Mouse (Mus musculus): Measurements from ENCODE around the gene Fam234a. TPM values are rescaled to one million over a fixed set of nuclear protein-coding genes. Genes with fewer than 3 reads are reported as not detected.

Gene Fam234a
- polyA plus RNA-seq, 1 experiment from 2014 or later: 46.1 TPM

- no peak for ATAC-seq (ENCODE audit: insufficient number of reproducible peaks, low FRiP score)
- no peak overlapping the region for H3K4me3 ChIP-seq
- no peaks in the 10 kb centered on the region for H3K36me3 ChIP-seq
- H3K9me3 ChIP-seq (replicated peaks): no peaks in the 10 kb centered on the region
- no peak overlapping the region for H3K27ac ChIP-seq (ENCODE audit: poor library complexity, severe bottlenecking)
- H3K27me3 ChIP-seq (replicated peaks): no peaks in the 10 kb centered on the region
- 89% methylated on average over 1 of the region's 1 CpGs for WGBS
- H3K9ac ChIP-seq: no peak overlapping the region
- H3K4me2 ChIP-seq: no peak overlapping the region
- peaks cover 4% of the 10 kb centered on the region for H3K4me1 ChIP-seq (replicated peaks)
Measured at GRCm38 (mm10) chr17:26162736-26163135, 81.3 kb downstream of the Fam234a start.

Other genes with a start within 250 kb of the Fam234a start
- 15.4 and 15.5 TPM in 2 replicates for gene Rab11fip3, start 174.7 kb downstream of the Fam234a start, polyA plus RNA-seq (2016; fragmentation: Nextera tagmentation; extraction: Ambion mirVana)
- gene Decr2, start 153.9 kb downstream of the Fam234a start, polyA plus RNA-seq (2016; fragmentation: Nextera tagmentation; extraction: Ambion mirVana): 33.4 and 37.1 TPM in 2 replicates
- 65.9 and 69.0 TPM in 2 replicates for gene Nme4, start 148.6 kb downstream of the Fam234a start, polyA plus RNA-seq (2016; fragmentation: Nextera tagmentation; extraction: Ambion mirVana)
- 1.2 TPM in 2 replicates for gene Tmem8, start 130.9 kb downstream of the Fam234a start, polyA plus RNA-seq (2016; fragmentation: Nextera tagmentation; extraction: Ambion mirVana)
- 199 and 201 TPM in 2 replicates for gene Mrpl28, start 120.7 kb downstream of the Fam234a start, polyA plus RNA-seq (2016; fragmentation: Nextera tagmentation; extraction: Ambion mirVana)
- gene Axin1, start 105.6 kb downstream of the Fam234a start, polyA plus RNA-seq (2016; fragmentation: Nextera tagmentation; extraction: Ambion mirVana): 11.4 and 11.7 TPM in 2 replicates
- 0.45 and 1.0 TPM in 2 replicates for gene Pdia2, start 45.2 kb downstream of the Fam234a start, polyA plus RNA-seq (2016; fragmentation: Nextera tagmentation; extraction: Ambion mirVana)
- 5.6 and 7.0 TPM in 2 replicates for gene Rgs11, start 41.3 kb downstream of the Fam234a start, polyA plus RNA-seq (2016; fragmentation: Nextera tagmentation; extraction: Ambion mirVana)
- 6.3 and 7.2 TPM in 2 replicates for gene Arhgdig, start 36.5 kb downstream of the Fam234a start, polyA plus RNA-seq (2016; fragmentation: Nextera tagmentation; extraction: Ambion mirVana)
- 72.3 and 77.0 TPM in 2 replicates for gene Luc7l, start 8.7 kb upstream of the Fam234a start, polyA plus RNA-seq (2016; fragmentation: Nextera tagmentation; extraction: Ambion mirVana)
- 2.2 and 2.4 TPM in 2 replicates for gene Neurl1b, start 170.6 kb upstream of the Fam234a start, polyA plus RNA-seq (2016; fragmentation: Nextera tagmentation; extraction: Ambion mirVana)